Mouse (Mus musculus): ENCODE data around the gene Zfp825.
"Not testable (repeated sequence)": the region's sequence is repeated elsewhere in the genome, so short reads cannot be mapped to it uniquely, and the experiment has no call there.

GRCm38 (mm10) chr13:74528519-74529371, 35.0 kb upstream of the Zfp825 start:
- not testable (repeated sequence) for TF ChIP-seq POLR2A (IDR thresholded peaks at IDR 0.05; ENCODE audit: borderline replicate concordance, extremely low read depth, insufficient read depth, insufficient read length, poor library complexity, severe bottlenecking); CTCF (IDR thresholded peaks at IDR 0.05; ENCODE audit: borderline replicate concordance, extremely low read depth, insufficient read depth, insufficient read length)
